Mouse (Mus musculus) v-Abl transformed pro-B cells (cell line): Measurements from ENCODE around the gene Fau.

ENCODE experiments used
- in situ Hi-C, 2 experiments: fragments of 400-800 bp; cut with MboI; formaldehyde crosslinking; loops; one replicate each; pipeline ENCODE4 v1.15.1; 2025; ENCODE audit not compliant: unreplicated experiment in 2 of 2

The Fau gene

GRCm38 (mm10) chr19:6044102-6044501 lies 13.5 kb upstream of the Fau start:
- in situ Hi-C loops: loop anchor here in 1 of 2 experiments (10.0 kb wide), 1 partner anchor 291 kb away; the partner anchor contains the start of gene Men1

- in situ Hi-C loops: loop anchor here in 1 of 2 experiments (10.0 kb wide), 1 partner anchor 289 kb away; the partner anchor contains the start of gene Men1
Measured at GRCm38 (mm10) chr19:6045366-6046293, 12.0 kb upstream of the Fau start.

GRCm38 (mm10) chr19:6046294-6047153 lies 11.1 kb upstream of the Fau start, which contains the start of gene Syvn1:
Syvn1 (plus strand) TSS chr19:6046576.
- in situ Hi-C loops: loop anchor here in 1 of 2 experiments (10.0 kb wide), 1 partner anchor 288 kb away; the partner anchor contains the start of gene Men1

GRCm38 (mm10) chr19:6047154-6047898 lies 10.3 kb upstream of the Fau start:
- in situ Hi-C loops: loop anchor here in 1 of 2 experiments (10.0 kb wide), 1 partner anchor 287 kb away; the partner anchor contains the start of gene Men1

- in situ Hi-C loops: loop anchor here in 1 of 2 experiments (10.0 kb wide), 1 partner anchor 287 kb away; the partner anchor contains the start of gene Men1
Measured at GRCm38 (mm10) chr19:6047899-6048166, 9.8 kb upstream of the Fau start.

- in situ Hi-C loops: loop anchor here in 1 of 2 experiments (10.0 kb wide), 1 partner anchor 286 kb away; the partner anchor contains the start of gene Men1
Measured at GRCm38 (mm10) chr19:6048681-6049410, 8.8 kb upstream of the Fau start.

GRCm38 (mm10) chr19:6052516-6052915 lies 5.1 kb upstream of the Fau start:
- in situ Hi-C loops: no loop called here

- in situ Hi-C loops: no loop called here
Measured at GRCm38 (mm10) chr19:6054296-6054695, 3.3 kb upstream of the Fau start.

GRCm38 (mm10) chr19:6056696-6057095 lies 948 bp upstream of the Fau start:
- in situ Hi-C loops: no loop called here

GRCm38 (mm10) chr19:6058513-6058912 lies 869 bp downstream of the Fau start:
- in situ Hi-C loops: no loop called here

GRCm38 (mm10) chr19:6058966-6059365 lies 1.3 kb downstream of the Fau start:
- in situ Hi-C loops: no loop called here

GRCm38 (mm10) chr19:6061021-6061533 lies 3.4 kb downstream of the Fau start, which contains the start of gene Znhit2:
Znhit2 (plus strand) TSS chr19:6061192.
- in situ Hi-C loops: no loop called here

- in situ Hi-C loops: no loop called here
Measured at GRCm38 (mm10) chr19:6061641-6062302, 4.1 kb downstream of the Fau start.

GRCm38 (mm10) chr19:6062418-6062817 lies 4.8 kb downstream of the Fau start:
- in situ Hi-C loops: no loop called here

- in situ Hi-C loops: no loop called here
Measured at GRCm38 (mm10) chr19:6063081-6063480, 5.4 kb downstream of the Fau start.

GRCm38 (mm10) chr19:6066571-6066970 lies 8.9 kb downstream of the Fau start:
- in situ Hi-C loops: no loop called here

GRCm38 (mm10) chr19:6067011-6067723 lies 9.5 kb downstream of the Fau start:
- in situ Hi-C loops: no loop called here
